Mouse (Mus musculus): ENCODE results near the gene Ttc28.

DNA sequence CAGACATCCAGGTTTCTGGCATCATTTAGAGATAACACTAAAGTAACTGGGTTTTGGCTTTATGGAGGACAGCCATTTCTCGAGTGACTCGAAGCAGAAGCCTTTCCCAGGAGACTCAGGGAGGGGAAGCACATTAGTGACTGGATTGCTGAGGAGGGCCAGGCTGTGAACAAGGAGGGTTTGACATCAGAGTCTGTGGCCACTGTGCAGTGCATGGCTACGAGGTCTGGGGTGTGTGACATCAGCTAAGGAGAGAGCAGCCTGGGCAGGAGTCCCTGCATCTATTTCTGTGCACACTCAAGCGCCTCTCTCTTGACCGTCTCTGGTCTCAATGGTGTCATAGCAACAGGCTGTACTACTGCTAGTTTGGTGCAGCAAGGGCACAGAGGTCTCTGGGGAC, 383.8 kb downstream of the Ttc28 start:
- TF ChIP-seq POLR2A (IDR thresholded peaks at IDR 0.05; ENCODE audit: borderline replicate concordance, insufficient read depth, low read length) (no peak), CTCF (IDR thresholded peaks at IDR 0.05; ENCODE audit: borderline replicate concordance, insufficient read depth, low read depth, low read length) (no peak)
